Mouse (Mus musculus): ENCODE measurements around the gene Serpinb1c.

DNA sequence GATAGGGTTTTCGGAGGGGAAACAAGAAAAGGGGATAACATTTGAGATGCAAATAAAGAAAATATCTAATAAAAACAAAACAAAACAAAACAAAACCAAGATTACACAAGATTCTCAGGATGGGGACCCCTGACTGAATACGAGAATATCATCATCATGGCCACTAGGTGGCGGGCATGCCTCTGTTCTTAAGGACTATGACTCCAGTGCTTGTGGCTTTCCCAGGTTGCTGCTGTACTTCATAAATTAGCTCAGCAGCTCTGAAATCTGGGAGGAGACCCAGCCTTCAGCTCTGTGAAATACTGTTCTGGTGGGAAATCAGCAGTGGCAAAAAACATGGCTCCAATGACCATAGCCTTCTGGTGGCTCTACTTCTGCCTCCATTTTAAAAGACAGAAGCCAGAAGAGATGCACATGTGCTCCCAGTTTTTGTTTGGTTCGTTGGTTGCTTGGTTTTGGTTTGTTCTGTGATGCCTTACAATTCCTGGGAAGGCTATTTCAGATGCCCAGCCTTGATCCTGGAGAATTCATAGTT lies 4.5 kb upstream of the Serpinb1c start:
- TF ChIP-seq CTCF (IDR thresholded peaks at IDR 0.05): peak; percentile 90
- TF ChIP-seq POLR2A (IDR thresholded peaks at IDR 0.05; ENCODE audit: insufficient read depth, low read depth, low read length): no peak
- TF ChIP-seq EP300 (IDR thresholded peaks at IDR 0.05; ENCODE audit: insufficient read depth, low read depth, low read length): no peak
